Mouse (Mus musculus) liver (tissue): ENCODE measurements at regions not wholly inside any gene's neighbourhood (a gene's known extent, or its start where the extent isn't known, plus 50 kb on each side); places are given as distances from the start of the nearest gene placed in this dataset.
A peak's percentile ranks its signal among the peaks of the same experiment; 100 is the strongest.
"Not testable (repeated sequence)": the region's sequence is repeated elsewhere in the genome, so short reads cannot be mapped to it uniquely, and the experiment has no call there.

Experiments
- DNase-seq: peaks from one replicate; pipeline ENCODE4 v3.0.0-alpha.2; 2020; ENCODE audit warnings: mixed read lengths

- no peak for DNase-seq
Measured at GRCm38 (mm10) chr2:48315306-48315705, 498.6 kb upstream of the Acvr2a start.

DNA sequence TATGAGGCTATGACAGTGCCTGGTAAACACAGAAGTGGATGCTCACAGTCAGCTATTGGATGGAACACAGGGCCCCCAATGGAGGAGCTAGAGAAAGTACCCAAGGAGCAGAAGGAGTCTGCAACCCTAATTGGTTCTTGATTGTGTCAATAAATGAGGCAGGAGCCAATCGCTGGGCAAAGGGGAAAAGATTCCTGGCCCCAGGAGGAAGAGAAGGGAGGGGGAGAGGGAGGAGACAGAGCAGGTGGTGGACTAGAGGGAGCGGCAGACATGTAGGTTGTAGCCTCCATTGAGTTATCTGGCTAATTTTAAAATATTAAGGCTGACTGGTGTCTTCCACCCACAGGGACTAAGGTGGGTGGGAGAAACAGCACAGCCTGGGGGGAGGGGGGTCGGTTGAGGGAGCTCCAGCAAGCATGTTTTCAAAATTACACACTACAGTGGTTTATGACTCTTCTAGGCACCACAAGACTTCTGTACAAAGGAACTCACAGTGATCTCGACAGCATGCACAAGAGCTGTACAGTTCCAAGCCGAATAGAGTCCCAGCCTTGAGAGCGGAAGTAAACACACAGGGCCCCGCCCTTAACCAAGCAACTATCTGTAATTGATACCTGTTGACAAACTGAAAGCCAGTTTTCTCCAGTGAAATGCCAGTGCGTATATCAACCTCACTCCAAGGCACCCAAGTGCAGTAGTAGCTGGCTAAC lies 497.6 kb upstream of the Acvr2a start:
- no peak for DNase-seq

- no peak for DNase-seq
Measured at GRCm38 (mm10) chr2:48317821-48318220, 496.1 kb upstream of the Acvr2a start.

DNA sequence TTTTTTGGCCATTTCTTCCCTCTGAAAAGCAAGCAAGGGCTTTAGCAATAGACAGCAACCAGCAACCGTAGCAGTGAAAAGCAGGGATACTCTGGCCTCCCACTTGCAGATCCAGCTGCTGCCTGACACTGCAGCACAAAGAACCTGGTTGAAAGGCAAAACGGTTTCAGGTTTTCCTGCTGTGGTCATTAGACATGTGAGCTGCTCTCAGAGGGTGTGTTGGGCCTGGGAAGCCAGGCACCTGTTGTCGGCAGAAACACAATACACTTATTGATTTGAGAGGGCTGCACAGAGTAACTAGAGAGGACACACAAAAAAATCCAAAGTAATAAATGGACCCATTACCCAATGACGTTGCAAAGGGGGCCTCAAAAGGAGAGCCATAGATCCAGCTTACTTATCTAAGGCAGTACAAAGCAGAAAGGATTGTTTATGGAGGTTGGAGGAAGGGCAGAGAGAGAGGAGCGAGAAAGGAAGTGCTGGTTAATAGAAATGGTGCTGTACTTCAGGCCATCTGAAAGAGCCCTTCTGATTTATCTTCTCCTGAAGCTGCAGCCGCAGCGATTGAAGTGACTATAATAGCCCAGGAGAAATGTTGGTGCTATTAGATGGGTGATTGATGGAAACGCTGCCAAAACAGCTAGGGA lies 495.4 kb upstream of the Acvr2a start:
- no peak for DNase-seq

DNA sequence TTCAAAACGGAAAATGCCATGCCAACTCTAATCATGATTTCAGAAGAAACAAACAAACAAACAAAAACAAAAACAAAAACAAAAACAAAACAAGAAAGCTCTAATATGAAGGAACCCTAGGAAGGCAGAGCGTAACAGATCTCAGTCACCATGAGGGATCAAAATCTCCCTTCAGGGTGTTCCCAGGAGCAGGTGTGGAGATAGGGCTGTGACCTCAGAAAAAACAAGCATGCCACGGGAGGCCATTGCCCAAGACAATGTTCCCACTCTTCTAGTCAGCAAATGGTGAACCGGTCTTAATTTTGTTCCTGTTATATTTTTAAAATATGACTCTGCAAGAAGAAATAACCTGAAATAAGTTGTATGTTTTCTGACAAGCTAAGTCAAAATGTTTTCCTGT lies 492.4 kb upstream of the Acvr2a start:
- no peak for DNase-seq

DNA sequence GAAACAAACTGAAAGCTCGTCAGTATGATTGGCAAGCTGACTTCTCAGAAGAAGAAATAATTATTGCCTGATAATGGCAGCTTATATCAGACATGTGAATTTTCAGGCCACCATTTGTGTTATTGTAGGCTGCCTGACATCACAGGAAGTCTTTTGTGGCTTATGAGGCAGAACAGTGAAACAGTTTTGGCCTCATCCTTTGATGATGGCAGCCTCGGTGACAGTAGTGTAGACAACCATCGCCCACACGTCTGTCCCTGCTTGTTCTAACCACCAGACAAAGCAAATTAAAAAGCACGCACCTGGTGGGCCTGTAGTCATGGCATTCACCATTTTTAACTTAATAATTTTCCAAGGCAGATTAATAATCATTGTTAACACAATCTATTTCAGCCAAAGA lies 491.6 kb upstream of the Acvr2a start:
- DNase-seq, result no peak

- no peak for DNase-seq
Measured at GRCm38 (mm10) chr2:48328204-48328603, 485.7 kb upstream of the Acvr2a start.

- DNase-seq, result no peak
Measured at GRCm38 (mm10) chr2:48332783-48333182, 481.1 kb upstream of the Acvr2a start.

- DNase-seq, result no peak
Measured at GRCm38 (mm10) chr2:48348021-48348420, 465.9 kb upstream of the Acvr2a start.

- no peak for DNase-seq
Measured at GRCm38 (mm10) chr2:48349794-48350193, 464.1 kb upstream of the Acvr2a start.

DNA sequence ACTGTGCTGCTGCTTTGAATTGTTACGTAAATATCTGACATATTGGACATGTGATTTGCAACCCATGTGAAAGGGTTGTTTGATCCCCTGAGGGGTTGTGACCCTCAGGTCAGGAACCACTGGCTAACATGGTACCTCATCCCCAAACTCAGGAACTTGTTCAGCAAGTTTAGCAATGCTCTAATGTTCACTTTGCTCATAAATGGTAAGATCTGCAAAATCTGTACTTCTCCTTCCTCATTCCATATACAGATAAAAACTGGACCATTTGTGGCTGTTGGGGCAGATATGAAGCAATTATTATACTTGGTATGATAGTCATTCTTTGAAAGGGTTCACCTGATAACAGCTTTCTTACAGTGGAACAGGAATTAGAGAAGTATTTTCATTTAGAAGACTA lies 463.7 kb upstream of the Acvr2a start:
- no peak for DNase-seq

GRCm38 (mm10) chr2:48371572-48371971 lies 442.3 kb upstream of the Acvr2a start:
- not testable (repeated sequence) for DNase-seq

- no peak for DNase-seq
Measured at GRCm38 (mm10) chr2:48373086-48373485, 440.8 kb upstream of the Acvr2a start.

DNA sequence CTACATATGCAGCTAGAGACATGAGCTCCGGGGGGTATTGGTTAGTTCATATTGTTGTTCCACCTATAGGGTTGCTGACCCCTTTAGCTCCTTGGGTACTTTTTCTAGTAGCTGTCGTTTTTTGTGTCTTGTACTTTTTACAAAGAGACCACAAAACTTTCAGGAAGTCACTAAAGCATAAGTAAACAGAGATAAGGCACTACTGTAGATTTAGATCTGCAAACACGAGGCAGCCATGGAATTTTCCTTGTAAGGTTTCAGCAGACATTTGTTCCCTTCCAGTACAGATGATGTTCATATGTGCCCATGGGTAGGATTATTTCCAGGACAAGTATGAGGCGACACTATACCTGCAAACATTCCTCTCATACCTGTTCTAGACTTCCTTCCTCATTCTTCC lies 439.6 kb upstream of the Acvr2a start:
- DNase-seq, result no peak

GRCm38 (mm10) chr2:48378160-48378559 lies 435.7 kb upstream of the Acvr2a start:
- no peak for DNase-seq

- no peak for DNase-seq
Measured at GRCm38 (mm10) chr2:48378749-48379148, 435.2 kb upstream of the Acvr2a start.

DNA sequence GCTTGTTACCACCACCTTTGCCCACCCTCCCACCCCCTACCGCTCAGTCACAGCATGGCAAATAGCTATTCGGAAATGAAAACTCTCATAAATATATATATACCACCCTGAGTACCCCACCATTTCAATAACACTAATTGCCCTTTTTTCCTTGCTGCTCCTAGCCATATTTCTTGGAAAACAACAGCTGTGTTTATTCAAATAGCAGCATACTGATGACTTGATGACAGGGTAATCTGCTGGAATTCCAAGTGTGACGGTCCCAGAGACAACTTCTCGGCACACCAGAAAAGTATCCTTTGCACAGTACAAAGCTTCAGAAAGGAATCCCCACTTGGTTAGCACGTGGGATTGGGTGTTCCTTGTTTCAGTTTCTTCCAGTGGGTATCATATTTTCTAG lies 433.8 kb upstream of the Acvr2a start:
- DNase-seq, result no peak

DNA sequence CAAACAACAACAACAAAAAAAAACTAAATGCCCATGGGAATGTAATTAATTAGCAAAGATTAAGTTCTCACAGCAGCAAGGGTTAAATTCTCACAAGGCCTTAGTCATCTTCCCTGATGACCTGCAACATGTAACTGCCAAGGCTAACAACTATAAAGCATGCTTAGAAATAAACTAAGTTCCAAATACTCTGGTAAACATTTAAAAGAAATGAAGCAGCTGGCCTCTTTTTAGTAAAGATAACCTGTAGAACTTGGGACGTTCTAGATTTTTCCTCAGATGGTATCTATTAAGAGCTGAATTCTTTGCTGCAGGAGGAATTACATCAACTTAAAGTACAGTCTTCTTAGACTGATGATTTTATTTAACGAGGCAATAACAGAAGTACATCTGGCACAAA lies 433.1 kb upstream of the Acvr2a start:
- no peak for DNase-seq

- DNase-seq, result no peak
Measured at GRCm38 (mm10) chr2:48381481-48382075, 432.3 kb upstream of the Acvr2a start.

DNA sequence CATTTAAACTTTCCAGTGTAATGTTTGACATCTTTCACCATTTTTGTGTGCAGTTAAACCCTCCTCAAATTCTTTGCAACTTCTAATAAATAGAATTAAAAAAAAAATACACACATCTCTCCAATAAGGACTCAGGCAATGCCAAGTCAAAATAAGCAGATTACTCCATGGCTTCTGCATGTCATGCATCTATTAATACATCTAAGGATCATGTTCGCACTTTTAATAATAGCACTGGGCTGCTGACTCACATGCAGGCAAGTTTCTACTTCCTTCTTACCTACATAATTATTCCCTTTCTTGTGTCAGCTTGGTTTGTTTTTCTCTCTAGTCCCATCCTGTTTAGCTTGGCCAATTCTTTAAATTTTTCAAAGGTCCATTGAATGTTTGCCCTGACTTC lies 415.4 kb upstream of the Acvr2a start:
- no peak for DNase-seq

DNA sequence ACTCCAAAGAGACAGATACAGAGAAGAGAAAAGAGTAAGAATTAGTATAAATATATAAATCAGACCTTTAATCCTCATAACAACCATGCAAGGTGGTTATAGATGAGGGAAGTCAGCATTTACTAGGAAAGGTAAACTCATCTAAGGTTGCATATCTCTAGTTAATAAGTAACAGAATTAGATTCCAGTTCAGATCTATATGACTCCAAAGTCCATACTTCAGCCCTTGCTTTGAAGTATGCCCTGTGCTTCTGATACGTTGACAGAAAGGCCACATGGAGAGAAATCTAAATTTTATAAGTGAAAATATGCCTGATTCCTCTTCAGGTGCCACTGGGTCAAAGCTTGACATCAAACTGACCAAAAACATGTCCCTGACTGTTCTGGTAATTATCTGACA lies 414.7 kb upstream of the Acvr2a start:
- no peak for DNase-seq

GRCm38 (mm10) chr2:48402813-48403212 lies 411.1 kb upstream of the Acvr2a start:
- DNase-seq, result no peak

DNA sequence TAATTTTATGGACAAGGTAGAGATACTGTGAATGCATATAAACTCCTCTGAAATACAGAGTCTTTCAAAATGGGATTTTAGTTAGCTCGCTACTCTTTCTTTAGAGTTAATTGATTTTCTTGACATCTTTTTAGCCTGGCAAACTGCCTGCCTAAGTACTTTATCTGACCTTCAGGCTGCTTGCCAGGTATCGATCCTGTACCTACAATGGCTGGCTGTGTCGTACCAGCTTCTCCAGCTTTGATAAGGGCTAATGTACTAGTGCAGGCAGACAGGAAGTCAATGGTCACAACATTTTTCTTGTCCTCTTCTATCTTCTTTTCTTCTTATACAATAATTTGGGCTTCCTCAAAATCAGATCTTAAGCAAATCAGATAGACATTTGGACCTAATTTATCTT lies 409.4 kb upstream of the Acvr2a start:
- peak; percentile 20 for DNase-seq

DNA sequence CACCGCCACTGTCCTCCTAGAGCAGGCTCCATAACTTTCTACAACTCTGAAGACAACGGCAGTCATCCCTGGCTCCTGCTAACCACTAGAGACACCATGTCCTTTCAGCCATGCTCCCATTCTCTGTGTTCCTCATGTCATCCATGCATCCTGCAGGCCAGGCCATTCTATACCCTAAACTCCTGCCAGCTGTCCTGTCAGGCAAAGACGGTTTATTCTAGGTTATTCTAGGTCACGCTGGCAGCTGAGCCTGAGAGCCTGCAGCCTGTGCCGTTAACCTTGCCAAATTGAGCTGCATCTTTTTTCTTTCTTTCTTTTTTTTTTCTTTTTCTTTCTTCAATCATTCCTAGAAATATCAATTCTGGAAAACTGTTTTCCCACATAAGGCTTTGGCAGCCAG lies 406.0 kb upstream of the Acvr2a start:
- no peak for DNase-seq
